Mouse (Mus musculus): ENCODE results near the gene Homer2.

DNA sequence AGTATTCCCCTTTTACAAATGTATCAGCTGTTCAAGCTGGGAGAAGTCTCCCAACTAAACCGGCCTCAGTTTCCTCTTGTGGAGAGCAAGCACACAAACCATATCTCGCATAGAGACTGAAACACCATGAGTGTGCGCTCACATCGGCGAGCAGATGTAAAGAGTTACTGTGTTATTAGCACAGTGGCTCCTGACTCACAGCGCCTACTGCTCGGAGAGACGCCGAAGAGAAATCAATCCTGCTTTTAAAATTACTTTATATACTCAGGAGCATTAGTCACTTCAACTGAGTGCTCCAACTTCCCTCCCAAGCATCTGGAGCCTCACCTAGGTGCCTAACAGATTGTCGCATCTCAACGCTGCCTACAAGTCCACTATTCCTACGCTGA is 1.3 kb downstream of the Homer2 start:
- TF ChIP-seq GATA1 (IDR thresholded peaks at IDR 0.05; ENCODE audit: borderline replicate concordance, low read length) (no peak), FLI1 (IDR thresholded peaks at IDR 0.05; ENCODE audit: low read length) (no peak)

Data from megakaryocyte, embryonic 14.5 days (primary cell).